Mouse (Mus musculus) c-Kit-positive CD71-positive TER-119-negative erythroid progenitor cells, embryonic 14.5 days (primary cell): ENCODE measurements around the gene Nmnat2.
"Not testable (repeated sequence)": the region's sequence is repeated elsewhere in the genome, so short reads cannot be mapped to it uniquely, and the experiment has no call there.

Experiments
- DNase-seq: peaks from one replicate; pipeline ENCODE4 v3.0.0-alpha.2; 2013; ENCODE audit warnings: low read depth

Gene Nmnat2

DNA sequence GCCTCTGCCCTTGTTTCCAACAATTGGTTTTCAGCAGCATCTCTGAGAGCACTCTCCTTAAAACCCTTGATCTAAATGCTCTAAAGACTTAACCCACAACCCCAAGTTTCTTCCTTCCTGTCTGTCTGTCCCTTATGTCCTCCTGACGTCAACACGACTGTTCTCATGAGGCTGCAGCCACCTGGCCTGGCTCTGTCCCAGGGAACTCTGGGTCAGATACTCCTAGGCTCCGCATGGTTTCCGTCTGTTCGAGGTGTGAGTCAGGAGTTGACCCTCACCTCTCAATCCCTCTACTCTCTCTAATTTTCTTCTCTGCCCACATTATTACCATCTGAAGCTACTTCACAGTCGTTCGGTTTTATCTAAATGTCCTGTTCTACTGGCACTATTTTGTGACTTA is 103.5 kb downstream of the Nmnat2 start:
- DNase-seq: no peak

GRCm38 (mm10) chr1:153059626-153060025 is 104.8 kb downstream of the Nmnat2 start:
- DNase-seq: no peak

- DNase-seq: no peak
Measured at GRCm38 (mm10) chr1:153062547-153062946, 107.8 kb downstream of the Nmnat2 start.

- no peak for DNase-seq
Measured at GRCm38 (mm10) chr1:153064784-153065390, 110.1 kb downstream of the Nmnat2 start.

DNA sequence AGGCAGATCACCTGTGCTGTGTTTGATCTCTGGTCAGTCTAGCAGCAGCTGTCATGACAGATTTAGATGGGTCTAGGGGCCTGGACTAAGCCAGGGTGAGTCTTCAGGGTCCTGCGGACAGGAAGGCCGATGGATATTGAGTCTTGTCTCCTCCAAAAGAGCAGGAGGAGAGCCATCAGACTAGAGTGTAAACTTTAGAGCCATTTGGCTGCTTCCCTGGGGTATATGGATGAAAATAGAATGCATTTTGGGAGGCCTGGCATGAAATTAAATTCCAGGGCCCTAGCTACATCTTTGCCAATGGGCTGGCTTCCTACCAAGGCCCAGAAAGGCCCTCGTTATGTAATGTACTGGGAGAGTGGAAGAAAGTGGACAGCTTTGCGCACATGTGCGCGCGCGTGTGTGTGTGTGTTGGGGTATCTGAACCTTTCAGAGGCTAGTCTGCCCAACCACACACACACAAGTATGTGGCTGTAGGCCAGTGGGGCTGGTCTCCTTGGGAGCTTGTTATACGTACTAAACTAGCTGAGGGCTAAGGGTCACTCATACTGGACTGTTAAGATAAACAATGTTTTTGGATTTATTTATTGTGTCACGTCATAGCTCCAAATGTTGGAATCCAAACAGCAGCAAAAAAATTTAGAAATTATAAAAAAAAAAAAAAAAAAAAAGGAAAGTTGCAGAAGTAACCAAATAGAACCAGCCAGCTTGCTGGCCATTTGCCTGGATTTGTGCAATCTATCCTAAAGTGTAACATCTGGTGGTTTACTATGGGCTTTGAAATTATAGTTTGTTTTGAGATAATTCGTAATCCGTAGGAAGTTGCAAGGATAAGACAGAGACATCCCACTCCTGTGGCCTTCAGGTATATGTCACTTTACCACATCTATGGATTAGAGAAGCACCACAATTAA is 110.9 kb downstream of the Nmnat2 start:
- DNase-seq: no peak

- DNase-seq: no peak
Measured at GRCm38 (mm10) chr1:153066387-153066781, 111.6 kb downstream of the Nmnat2 start.

- no peak for DNase-seq
Measured at GRCm38 (mm10) chr1:153071563-153071962, 116.8 kb downstream of the Nmnat2 start.

GRCm38 (mm10) chr1:153071995-153072394 is 117.2 kb downstream of the Nmnat2 start:
- no peak for DNase-seq

DNA sequence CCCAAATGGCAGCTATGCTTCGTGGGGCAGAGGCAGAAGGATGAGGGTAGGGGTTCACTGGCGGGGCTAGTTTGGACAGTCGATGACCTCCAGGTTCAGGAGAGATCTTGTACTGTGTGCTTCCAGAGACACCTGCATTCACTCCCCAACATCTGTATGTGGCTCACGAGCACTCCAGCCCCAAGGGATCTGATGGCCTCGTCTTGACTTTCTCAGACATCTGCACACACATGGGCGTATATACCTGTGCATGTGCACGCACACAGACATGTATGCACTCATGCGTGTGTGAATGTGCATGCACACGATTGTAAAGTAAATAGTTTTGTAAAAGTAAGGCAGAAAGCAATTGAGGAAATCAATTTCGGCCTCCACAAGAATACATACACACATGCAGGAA is 117.9 kb downstream of the Nmnat2 start:
- DNase-seq: no peak

GRCm38 (mm10) chr1:153073441-153073840 is 118.6 kb downstream of the Nmnat2 start:
- no peak for DNase-seq

GRCm38 (mm10) chr1:153075087-153075736 is 120.4 kb downstream of the Nmnat2 start:
- DNase-seq: no peak

- DNase-seq: no peak
Measured at GRCm38 (mm10) chr1:153075955-153076354, 121.2 kb downstream of the Nmnat2 start.

DNA sequence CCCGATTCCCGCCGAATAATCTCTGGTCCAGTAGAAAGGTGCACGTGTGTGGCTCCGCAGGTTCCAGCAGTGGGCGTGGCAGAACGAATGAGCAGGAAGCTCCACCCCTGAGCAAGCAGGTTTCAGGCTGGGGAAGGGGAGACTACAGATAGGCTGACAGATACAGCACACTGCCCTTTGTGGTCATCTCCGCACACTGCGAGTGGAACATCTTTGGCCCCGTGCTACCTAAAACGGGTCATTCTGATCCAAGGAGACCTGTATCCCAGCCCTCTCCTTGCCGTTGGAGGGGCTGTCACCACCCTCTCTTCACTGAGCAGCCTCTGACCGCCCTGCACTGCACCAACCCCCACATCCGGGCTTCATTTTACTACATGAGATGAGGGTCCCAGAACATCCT is 128.4 kb downstream of the Nmnat2 start:
- not testable (repeated sequence) for DNase-seq

DNA sequence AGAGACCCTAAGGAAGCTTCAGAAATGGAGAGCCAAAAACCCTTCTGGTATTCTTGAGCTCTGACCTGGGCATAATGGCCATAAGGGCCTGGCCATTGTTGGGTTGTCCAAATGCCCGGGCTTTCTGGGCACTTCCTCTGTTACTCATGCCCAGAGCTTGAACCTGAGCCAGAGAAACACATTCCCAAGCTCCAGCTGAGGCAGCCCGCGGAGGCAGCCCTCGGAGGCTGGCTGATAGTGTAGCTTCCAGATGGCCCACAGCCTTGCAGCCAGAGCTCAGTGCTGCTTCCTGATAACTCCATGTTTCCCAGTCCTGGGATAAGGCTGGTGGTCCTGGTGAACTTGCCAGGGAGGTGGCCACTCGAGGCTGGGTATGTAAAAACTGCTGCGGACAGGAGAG is 129.4 kb downstream of the Nmnat2 start:
- no peak for DNase-seq

DNA sequence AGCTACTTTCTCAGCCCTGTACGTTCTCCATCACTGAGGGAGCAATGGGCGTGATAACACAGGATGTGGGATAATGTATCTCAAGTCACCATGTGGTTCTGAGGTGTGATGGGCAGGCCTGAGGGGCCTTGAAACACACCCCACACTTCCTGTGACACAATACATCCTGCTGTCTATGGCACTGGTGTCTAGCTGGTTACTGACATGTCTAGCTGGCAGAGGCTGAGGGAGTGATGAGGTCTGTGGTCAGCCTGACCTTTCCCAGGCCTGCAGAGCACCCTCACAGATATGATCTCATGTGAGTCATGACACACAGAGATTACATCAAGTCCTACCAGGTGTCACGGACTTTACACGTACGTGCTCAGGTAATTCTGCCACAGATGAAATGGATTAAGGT is 130.4 kb downstream of the Nmnat2 start:
- no peak for DNase-seq

GRCm38 (mm10) chr1:153087771-153088170 is 133.0 kb downstream of the Nmnat2 start:
- DNase-seq: no peak

DNA sequence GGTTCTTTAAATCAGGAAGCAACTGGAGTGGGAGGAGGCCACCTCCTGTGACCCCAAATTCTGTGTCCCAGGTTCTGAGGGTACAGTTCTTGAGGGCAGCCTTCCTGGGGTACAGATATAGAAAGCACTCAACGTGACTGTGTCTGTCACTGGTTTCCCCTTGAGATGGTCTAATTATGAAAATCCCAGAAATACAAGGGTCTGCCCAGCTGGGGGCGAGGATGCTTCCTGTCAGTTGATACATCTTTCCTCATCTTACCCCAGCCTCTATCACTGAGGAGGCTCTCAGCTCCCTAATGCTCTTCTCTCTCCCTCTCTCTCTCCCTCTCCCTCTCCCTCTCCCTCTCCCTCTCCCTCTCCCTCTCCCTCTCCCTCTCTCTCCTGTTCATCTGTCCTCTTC is 135.3 kb downstream of the Nmnat2 start:
- DNase-seq: no peak

- DNase-seq: no peak
Measured at GRCm38 (mm10) chr1:153090807-153091206, 136.0 kb downstream of the Nmnat2 start.

DNA sequence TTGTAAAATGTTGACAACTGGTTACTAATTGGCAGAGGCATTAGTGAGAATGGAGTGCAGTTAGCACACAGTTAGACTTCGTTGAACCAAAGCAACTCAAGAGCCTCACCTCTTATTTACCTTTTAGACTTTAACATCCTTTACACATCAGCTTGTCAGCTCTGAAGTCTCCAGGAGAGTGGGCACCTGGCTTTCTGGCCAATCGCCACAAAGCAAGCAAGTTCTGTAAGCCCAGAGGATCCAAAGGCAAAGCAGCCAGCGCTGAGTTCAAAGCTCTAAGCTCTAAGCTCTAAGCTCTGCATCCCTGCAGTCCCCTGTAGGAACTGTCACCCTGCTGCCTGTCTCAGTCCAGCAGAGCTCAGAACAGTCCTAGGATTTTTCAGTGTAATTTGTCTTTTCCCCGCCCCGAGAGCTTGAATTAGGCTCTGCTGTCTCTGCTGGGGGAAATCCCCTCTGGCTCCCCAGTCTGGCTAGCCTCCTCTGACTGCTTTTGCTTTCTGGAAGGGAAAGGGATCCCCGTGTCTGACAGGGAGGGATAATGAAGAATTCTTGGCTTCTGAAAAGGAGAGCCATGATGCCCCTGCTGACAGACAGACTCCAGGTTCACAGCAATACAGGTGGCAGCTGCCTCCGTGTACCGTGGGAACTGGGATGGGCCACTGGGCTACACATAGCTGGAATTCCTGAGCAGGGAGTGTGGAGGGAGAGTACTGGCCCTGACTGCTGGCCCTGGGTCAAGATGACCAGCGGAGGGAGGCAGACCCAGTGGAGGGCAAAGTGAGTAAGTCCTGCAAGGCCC is 136.8 kb downstream of the Nmnat2 start:
- DNase-seq: no peak

DNA sequence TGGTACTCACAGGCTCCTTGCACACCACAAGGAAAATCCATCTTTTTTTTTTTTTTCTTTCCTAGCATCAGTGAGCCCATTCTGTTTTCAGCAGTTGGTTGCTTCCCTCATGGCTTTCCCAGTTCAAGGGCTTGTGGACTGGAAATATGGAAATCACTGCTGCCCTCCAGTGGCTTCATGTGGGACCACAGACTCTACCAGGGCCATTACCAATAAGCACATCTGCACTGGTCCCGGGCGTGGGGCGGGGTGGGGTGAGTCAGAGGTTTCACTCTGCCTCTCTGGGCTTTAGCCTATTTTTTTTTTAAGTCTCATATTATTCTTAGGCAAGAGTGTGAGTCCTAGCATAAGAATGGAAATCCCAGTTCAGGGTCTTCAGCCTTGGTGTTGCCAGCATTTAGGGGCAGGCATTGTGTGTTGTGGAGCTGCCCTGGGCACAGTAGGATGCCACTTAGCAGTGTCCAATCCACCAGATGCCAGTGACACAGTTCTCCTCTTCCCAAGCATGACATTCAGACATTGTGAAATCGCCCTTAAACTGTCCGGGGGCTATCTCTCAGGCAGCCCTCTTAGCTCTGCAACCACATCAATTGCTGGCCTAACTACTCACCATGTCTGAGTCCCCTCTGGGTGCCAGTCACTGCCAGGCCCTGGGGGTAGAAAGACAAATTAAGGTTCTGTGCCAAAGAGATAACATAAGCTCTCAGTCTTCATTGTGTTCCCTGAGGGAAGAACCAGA is 137.6 kb downstream of the Nmnat2 start:
- peak; percentile 50 for DNase-seq

- DNase-seq: no peak
Measured at GRCm38 (mm10) chr1:153093172-153093571, 138.4 kb downstream of the Nmnat2 start.
